Mouse (Mus musculus): ENCODE results near the gene Prcp. TPM values are rescaled to one million over a fixed set of nuclear protein-coding genes. Genes with fewer than 3 reads are reported as not detected.
"Not testable (repeated sequence)": the region's sequence is repeated elsewhere in the genome, so short reads cannot be mapped to it uniquely, and the experiment has no call there.

Prcp gene
- polyA plus RNA-seq, 1 experiment from 2014 or later, result 19.1 TPM

GRCm38 (mm10) chr7:92937955-92938354 lies 63.7 kb downstream of the Prcp start:
- Histone ChIP-seq H3K9ac (no peak overlapping the region), H3K4me2 (no peak overlapping the region), H3K4me1 (replicated peaks) (no peaks in the 10 kb centered on the region), H3K9me3 (replicated peaks) (no peaks in the 10 kb centered on the region), H3K27me3 (no peaks in the 10 kb centered on the region), H3K36me3 (no peaks in the 10 kb centered on the region), H3K27ac (no peak overlapping the region), H3K4me3 (no peak overlapping the region)
- 24% methylated on average over 6 of the region's 6 CpGs for WGBS
- ATAC-seq (replicated peaks; ENCODE audit: insufficient number of reproducible peaks, insufficient read depth, low FRiP score, low read depth), result no peak

DNA sequence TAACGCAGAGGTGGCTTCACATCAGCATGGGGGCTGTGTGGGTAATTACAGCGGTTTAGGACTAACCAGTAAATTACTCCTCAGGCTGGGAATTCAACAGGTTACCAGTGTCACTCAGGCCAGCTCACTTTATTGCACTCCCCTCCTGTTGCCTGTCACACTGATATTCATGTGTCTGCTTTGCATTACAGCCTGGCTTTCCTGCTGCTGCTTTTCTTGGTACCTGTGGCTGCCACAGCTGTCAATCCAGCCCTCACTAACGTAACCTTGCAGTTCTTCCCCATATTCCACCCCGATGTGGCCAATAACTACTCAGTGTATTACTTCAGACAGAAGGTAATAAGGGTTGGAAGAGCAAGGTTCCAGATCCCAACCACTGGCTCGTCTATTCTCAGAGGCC lies 65.5 kb downstream of the Prcp start:
- no peak overlapping the region for H3K4me2 ChIP-seq
- H3K4me3 ChIP-seq, result no peak overlapping the region
- 67% methylated on average over 5 of the region's 5 CpGs for WGBS
- H3K9me3 ChIP-seq (replicated peaks), result no peaks in the 10 kb centered on the region
- H3K4me1 ChIP-seq (replicated peaks), result no peaks in the 10 kb centered on the region
- no peaks in the 10 kb centered on the region for H3K36me3 ChIP-seq
- ATAC-seq (replicated peaks; ENCODE audit: insufficient number of reproducible peaks, insufficient read depth, low FRiP score, low read depth), result no peak
- no peak overlapping the region for H3K9ac ChIP-seq
- no peaks in the 10 kb centered on the region for H3K27me3 ChIP-seq
- no peak overlapping the region for H3K27ac ChIP-seq

DNA sequence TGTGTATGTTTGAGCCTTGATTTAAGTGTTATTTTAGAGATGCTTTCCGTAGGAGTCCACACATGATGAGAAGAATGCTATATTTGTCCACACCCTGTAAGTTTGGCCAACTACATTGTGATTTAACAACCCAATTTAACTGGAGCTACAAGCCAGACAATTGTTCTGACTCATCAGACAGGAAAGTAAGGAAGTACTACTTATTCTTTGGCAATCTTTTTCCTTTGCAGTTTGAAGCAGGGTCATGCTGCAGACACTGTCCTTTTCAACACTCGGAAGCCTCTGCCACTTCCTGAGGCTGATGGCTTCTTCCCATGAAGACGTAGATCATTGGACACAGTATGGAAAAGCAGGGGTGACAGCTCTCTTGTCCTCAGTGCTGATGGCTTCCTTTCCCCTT lies 76.5 kb downstream of the Prcp start:
- no peak overlapping the region for H3K4me3 ChIP-seq
- H3K4me1 ChIP-seq (replicated peaks), result no peaks in the 10 kb centered on the region
- no peaks in the 10 kb centered on the region for H3K36me3 ChIP-seq
- peak; percentile 58; the same call in 1 of the 2 replicates for ATAC-seq (replicated peaks; ENCODE audit: insufficient number of reproducible peaks, insufficient read depth, low FRiP score, low read depth)
- H3K4me2 ChIP-seq, result no peak overlapping the region
- H3K27ac ChIP-seq, result no peak overlapping the region; the same call in 1 of the 2 replicates
- 62% methylated on average over 3 of the region's 3 CpGs for WGBS
- no peaks in the 10 kb centered on the region for H3K9me3 ChIP-seq (replicated peaks)
- H3K27me3 ChIP-seq, result no peaks in the 10 kb centered on the region
- H3K9ac ChIP-seq, result no peak overlapping the region

DNA sequence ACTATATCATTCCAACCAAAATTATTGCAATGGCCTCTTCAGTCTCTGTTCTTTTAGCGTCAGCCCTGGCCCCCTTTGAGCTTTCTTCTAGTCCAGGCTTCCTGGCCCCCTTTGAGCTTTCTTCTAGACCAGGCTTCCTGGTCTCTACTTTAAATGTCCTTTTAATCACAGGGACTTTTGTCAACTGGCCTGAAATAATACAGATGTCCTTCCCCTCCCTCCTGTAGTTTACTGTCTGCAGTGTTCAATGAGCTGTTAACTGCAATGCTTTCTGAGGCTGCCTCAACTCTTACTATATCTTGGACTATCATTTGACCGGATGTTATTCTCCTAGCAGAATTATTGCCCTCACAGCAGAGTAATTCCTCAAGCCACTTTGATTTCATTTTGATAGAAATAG lies 77.9 kb downstream of the Prcp start:
- no peak overlapping the region for H3K4me3 ChIP-seq
- H3K4me1 ChIP-seq (replicated peaks), result no peaks in the 10 kb centered on the region
- H3K27me3 ChIP-seq, result no peaks in the 10 kb centered on the region
- no peak overlapping the region for H3K4me2 ChIP-seq
- 49% methylated on average over 2 of the region's 2 CpGs for WGBS
- no peaks in the 10 kb centered on the region for H3K36me3 ChIP-seq
- no peaks in the 10 kb centered on the region for H3K9me3 ChIP-seq (replicated peaks)
- H3K9ac ChIP-seq, result no peak overlapping the region
- peak; percentile 54; the same call in 1 of the 2 replicates for ATAC-seq (replicated peaks; ENCODE audit: insufficient number of reproducible peaks, insufficient read depth, low FRiP score, low read depth)
- H3K27ac ChIP-seq, result no peak overlapping the region

DNA sequence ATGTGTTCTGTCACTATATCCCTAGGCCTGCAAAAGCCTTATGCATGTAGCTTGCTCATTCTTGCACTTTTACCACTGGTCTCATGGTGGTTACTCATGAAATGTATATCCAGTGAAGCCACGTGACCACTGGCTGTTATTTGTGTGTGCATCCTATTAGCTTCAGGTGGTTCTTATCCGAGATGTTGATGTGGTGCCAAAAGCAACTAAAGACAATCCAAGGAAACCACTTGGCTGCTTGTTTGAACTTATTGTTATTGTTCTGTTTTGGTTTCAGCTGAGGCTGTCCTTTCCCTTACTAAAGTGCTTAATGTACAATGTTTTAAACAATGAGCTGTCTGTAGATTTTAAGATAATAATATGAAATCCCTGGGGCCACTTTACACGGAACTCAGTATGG lies 85.5 kb downstream of the Prcp start:
- Histone ChIP-seq H3K27me3 (no peaks in the 10 kb centered on the region), H3K27ac (no peak overlapping the region), H3K36me3 (no peaks in the 10 kb centered on the region), H3K4me1 (replicated peaks) (no peaks in the 10 kb centered on the region), H3K9ac (no peak overlapping the region), H3K9me3 (replicated peaks) (no peaks in the 10 kb centered on the region), H3K4me3 (no peak overlapping the region), H3K4me2 (no peak overlapping the region)
- ATAC-seq (replicated peaks; ENCODE audit: insufficient number of reproducible peaks, insufficient read depth, low FRiP score, low read depth), result no peak
- WGBS, result 55% methylated on average over 3 of the region's 3 CpGs

- H3K9ac ChIP-seq, result no peak overlapping the region
- H3K27me3 ChIP-seq, result peaks cover under 1% of the 10 kb centered on the region; the same call in 1 of the 2 replicates
- no peak overlapping the region for H3K27ac ChIP-seq
- H3K9me3 ChIP-seq (replicated peaks), result no peaks in the 10 kb centered on the region
- H3K4me3 ChIP-seq, result no peak overlapping the region
- H3K4me1 ChIP-seq (replicated peaks), result no peaks in the 10 kb centered on the region
- no peak overlapping the region for H3K4me2 ChIP-seq
- no peaks in the 10 kb centered on the region for H3K36me3 ChIP-seq
- no peak for ATAC-seq (replicated peaks; ENCODE audit: insufficient number of reproducible peaks, insufficient read depth, low FRiP score, low read depth)
- WGBS, result 38% methylated on average over 1 of the region's 1 CpGs
These were observed 87.6 kb downstream of the Prcp start for GRCm38 (mm10) chr7:92961876-92962275.

GRCm38 (mm10) chr7:92964754-92965501 lies 90.7 kb downstream of the Prcp start:
- Histone ChIP-seq H3K27me3 (peaks cover 10% of the 10 kb centered on the region; the same call in 1 of the 2 replicates), H3K4me3 (no peak overlapping the region), H3K9ac (no peak overlapping the region), H3K27ac (no peak overlapping the region), H3K4me1 (replicated peaks) (no peaks in the 10 kb centered on the region), H3K4me2 (no peak overlapping the region), H3K36me3 (no peaks in the 10 kb centered on the region), H3K9me3 (replicated peaks) (no peaks in the 10 kb centered on the region)
- ATAC-seq (replicated peaks; ENCODE audit: insufficient number of reproducible peaks, insufficient read depth, low FRiP score, low read depth), result no peak
- WGBS, result 62% methylated on average over 3 of the region's 3 CpGs

GRCm38 (mm10) chr7:92967381-92968127 lies 93.3 kb downstream of the Prcp start:
- WGBS, result 69% methylated on average over 10 of the region's 10 CpGs
- Histone ChIP-seq H3K4me1 (replicated peaks) (no peaks in the 10 kb centered on the region), H3K9me3 (replicated peaks) (no peaks in the 10 kb centered on the region), H3K27me3 (peaks cover 10% of the 10 kb centered on the region; the same call in 1 of the 2 replicates), H3K9ac (no peak overlapping the region), H3K4me3 (no peak overlapping the region), H3K27ac (no peak overlapping the region), H3K4me2 (no peak overlapping the region), H3K36me3 (no peaks in the 10 kb centered on the region)
- ATAC-seq (replicated peaks; ENCODE audit: insufficient number of reproducible peaks, insufficient read depth, low FRiP score, low read depth), result no peak

DNA sequence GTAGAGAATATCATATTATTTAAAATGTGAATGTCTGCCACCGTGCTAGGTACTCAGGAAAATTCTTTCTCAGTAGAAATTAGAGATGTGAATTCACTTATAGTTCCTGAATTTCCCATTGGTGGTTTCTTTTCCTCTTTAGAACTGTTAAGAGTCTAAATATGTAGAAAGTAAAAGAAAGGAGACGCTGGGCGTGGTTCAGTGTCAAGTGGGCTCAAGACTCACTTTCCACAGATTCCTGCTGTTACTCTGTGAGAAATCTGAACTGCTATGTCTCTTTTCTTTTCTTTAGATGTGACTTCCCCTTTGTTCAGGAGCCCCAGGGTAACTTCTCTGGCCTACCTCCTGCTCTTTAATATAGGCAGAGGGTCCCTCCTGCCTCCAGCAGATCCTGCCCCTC lies 103.2 kb downstream of the Prcp start:
- no peak overlapping the region for H3K4me2 ChIP-seq
- WGBS, result 76% methylated on average over 3 of the region's 3 CpGs
- no peak for ATAC-seq (replicated peaks; ENCODE audit: insufficient number of reproducible peaks, insufficient read depth, low FRiP score, low read depth)

DNA sequence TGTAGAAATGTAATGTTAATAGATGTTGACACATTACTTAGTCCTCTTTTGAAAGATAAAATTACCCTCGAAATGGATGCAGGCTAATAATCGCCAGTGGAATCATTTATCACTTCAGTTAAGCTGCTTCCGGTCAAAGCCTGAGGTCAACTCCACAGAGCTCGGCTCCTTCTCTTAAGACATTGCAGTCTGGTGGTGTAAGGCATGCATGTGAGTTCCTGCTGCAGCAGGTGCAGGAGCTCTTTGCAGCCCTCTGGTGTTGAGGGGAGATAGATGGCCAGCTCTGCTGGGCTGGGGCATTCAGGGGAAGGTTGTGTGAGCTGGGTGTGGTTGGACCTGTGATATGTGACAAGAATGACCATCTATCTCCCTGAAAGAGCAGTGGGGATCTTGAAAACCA lies 104.0 kb downstream of the Prcp start:
- H3K27ac ChIP-seq, result no peak overlapping the region
- H3K27me3 ChIP-seq, result no peaks in the 10 kb centered on the region
- no peak overlapping the region for H3K4me2 ChIP-seq
- no peak overlapping the region for H3K4me3 ChIP-seq
- H3K36me3 ChIP-seq, result no peaks in the 10 kb centered on the region
- H3K9me3 ChIP-seq (replicated peaks), result no peaks in the 10 kb centered on the region
- no peak for ATAC-seq (replicated peaks; ENCODE audit: insufficient number of reproducible peaks, insufficient read depth, low FRiP score, low read depth)
- 62% methylated on average over 4 of the region's 4 CpGs for WGBS
- H3K9ac ChIP-seq, result no peak overlapping the region
- no peaks in the 10 kb centered on the region for H3K4me1 ChIP-seq (replicated peaks)

More for the DNA sequence above, 103.2 kb downstream of the Prcp start:
- no peak overlapping the region for H3K4me3 ChIP-seq
- no peaks in the 10 kb centered on the region for H3K4me1 ChIP-seq (replicated peaks)
- no peaks in the 10 kb centered on the region for H3K9me3 ChIP-seq (replicated peaks)
- H3K9ac ChIP-seq, result no peak overlapping the region
- no peaks in the 10 kb centered on the region for H3K27me3 ChIP-seq
- H3K36me3 ChIP-seq, result no peaks in the 10 kb centered on the region
- H3K27ac ChIP-seq, result no peak overlapping the region

GRCm38 (mm10) chr7:92978720-92979119 lies 104.5 kb downstream of the Prcp start:
- not testable (repeated sequence) for H3K4me2 ChIP-seq; H3K9ac ChIP-seq; H3K9me3 ChIP-seq (replicated peaks); H3K4me1 ChIP-seq (replicated peaks); H3K27me3 ChIP-seq; H3K27ac ChIP-seq; H3K36me3 ChIP-seq; ATAC-seq (replicated peaks; ENCODE audit: insufficient number of reproducible peaks, insufficient read depth, low FRiP score, low read depth); H3K4me3 ChIP-seq
- WGBS, result 39% methylated on average over 7 of the region's 7 CpGs

Data from heart, embryonic 15.5 days (tissue).